Mouse (Mus musculus) embryonic facial prominence, embryonic 13.5 days (tissue): ENCODE measurements at regions not wholly inside any gene's neighbourhood (a gene's known extent, or its start where the extent isn't known, plus 50 kb on each side); places are given as distances from the start of the nearest gene placed in this dataset.

Source experiments
- ATAC-seq: fragments of 200-750 bp; cut with Nextera tagmentation; 2 replicates; pipeline ENCODE4 v1.8.0; 2017; ENCODE audit warnings: low read depth; ENCODE audit not compliant: insufficient number of reproducible peaks, insufficient read depth, low FRiP score, low TSS enrichment
- H3K27ac ChIP-seq: fragments of 300-500 bp; sonication (generic); 2 replicates; pipeline ENCODE4 v1.5.1; 2015; ENCODE audit warnings: moderate library complexity, mild to moderate bottlenecking, inconsistent platforms
- H3K27me3 ChIP-seq: fragments of 300-500 bp; sonication (generic); 2 replicates; pipeline ENCODE4 v1.6.1; 2015; ENCODE audit warnings: mild to moderate bottlenecking, inconsistent platforms
- H3K36me3 ChIP-seq: fragments of 300-500 bp; sonication (generic); 2 replicates; pipeline ENCODE4 v1.6.1; 2015; ENCODE audit warnings: mild to moderate bottlenecking, inconsistent platforms
- H3K4me1 ChIP-seq: fragments of 300-500 bp; sonication (generic); 2 replicates; pipeline ENCODE4 v1.6.1; 2015; ENCODE audit warnings: inconsistent platforms
- H3K4me2 ChIP-seq: fragments of 300-500 bp; sonication (generic); 2 replicates; pipeline ENCODE4 v1.6.1; 2015; ENCODE audit warnings: moderate library complexity, mild to moderate bottlenecking, inconsistent platforms
- H3K4me3 ChIP-seq: fragments of 300-500 bp; sonication (generic); 2 replicates; pipeline ENCODE4 v1.5.1; 2015; ENCODE audit warnings: mild to moderate bottlenecking, inconsistent platforms
- H3K9ac ChIP-seq: fragments of 300-500 bp; sonication (generic); 2 replicates; pipeline ENCODE4 v1.6.1; 2015; ENCODE audit warnings: mild to moderate bottlenecking, inconsistent platforms
- H3K9me3 ChIP-seq: fragments of 300-500 bp; sonication (generic); 2 replicates; pipeline ENCODE4 v1.6.1; 2016; ENCODE audit warnings: inconsistent platforms
- WGBS: fragments of 180-500 bp; shearing (Covaris S2); methylation state at CpG from one replicate; pipeline ENCODE4 v1.1.7; 2015; ENCODE audit warnings: mixed read lengths; 5-methylcytosine and 5-hydroxymethylcytosine counted together

- Histone ChIP-seq H3K36me3 (no peaks in the 10 kb centered on the region), H3K4me1 (no peaks in the 10 kb centered on the region), H3K27ac (no peak overlapping the region), H3K9me3 (no peaks in the 10 kb centered on the region), H3K4me2 (no peak overlapping the region), H3K9ac (no peak overlapping the region), H3K4me3 (no peak overlapping the region), H3K27me3 (no peaks in the 10 kb centered on the region)
- 50% methylated on average over 1 of the region's 1 CpGs for WGBS
- ATAC-seq = no peak
These were observed 223.8 kb downstream of the Irs2 start for GRCm38 (mm10) chr8:10784481-10784880.

GRCm38 (mm10) chr8:10781860-10782259, 226.4 kb downstream of the Irs2 start:
- no peak overlapping the region for H3K4me3 ChIP-seq
- ATAC-seq = no peak
- no peak overlapping the region for H3K4me2 ChIP-seq
- H3K9ac ChIP-seq = no peak overlapping the region
- H3K36me3 ChIP-seq = no peaks in the 10 kb centered on the region
- H3K27ac ChIP-seq = no peak overlapping the region
- 0 out of 2 replicates have a peak, but pooled peaks cover 4% of the 10 kb centered on the region for H3K9me3 ChIP-seq
- H3K4me1 ChIP-seq = no peaks in the 10 kb centered on the region
- WGBS = 96% methylated on average over 6 of the region's 6 CpGs
- no peaks in the 10 kb centered on the region for H3K27me3 ChIP-seq

- Histone ChIP-seq H3K27me3 (no peaks in the 10 kb centered on the region), H3K4me3 (no peak overlapping the region), H3K4me1 (no peaks in the 10 kb centered on the region), H3K4me2 (no peak overlapping the region), H3K36me3 (no peaks in the 10 kb centered on the region), H3K9ac (no peak overlapping the region), H3K9me3 (0 out of 2 replicates have a peak, but pooled peaks cover 4% of the 10 kb centered on the region), H3K27ac (no peak overlapping the region)
- no peak for ATAC-seq
- WGBS = 89% methylated on average over 7 of the region's 7 CpGs
These were observed 228.6 kb downstream of the Irs2 start for GRCm38 (mm10) chr8:10779636-10780035.

- no peak overlapping the region for H3K27ac ChIP-seq
- no peaks in the 10 kb centered on the region for H3K36me3 ChIP-seq
- 60% methylated on average over 8 of the region's 8 CpGs for WGBS
- no peak for ATAC-seq
- no peaks in the 10 kb centered on the region for H3K27me3 ChIP-seq
- no peak overlapping the region for H3K4me2 ChIP-seq
- 0 out of 2 replicates have a peak, but pooled peaks cover 4% of the 10 kb centered on the region for H3K9me3 ChIP-seq
- H3K9ac ChIP-seq = no peak overlapping the region
- H3K4me1 ChIP-seq = no peaks in the 10 kb centered on the region
- H3K4me3 ChIP-seq = no peak overlapping the region
These were observed 232.9 kb downstream of the Irs2 start for GRCm38 (mm10) chr8:10775202-10776010.

- no peaks in the 10 kb centered on the region for H3K36me3 ChIP-seq
- H3K4me2 ChIP-seq = no peak overlapping the region
These were observed 233.5 kb downstream of the Irs2 start for GRCm38 (mm10) chr8:10774778-10775177.

GRCm38 (mm10) chr8:10768181-10768580, 240.1 kb downstream of the Irs2 start:
- H3K27ac ChIP-seq = no peak overlapping the region
- H3K4me3 ChIP-seq = no peak overlapping the region
- no peaks in the 10 kb centered on the region for H3K9me3 ChIP-seq
- H3K4me2 ChIP-seq = no peak overlapping the region
- 81% methylated on average over 4 of the region's 4 CpGs for WGBS
- no peaks in the 10 kb centered on the region for H3K36me3 ChIP-seq
- 0 out of 2 replicates have a peak, but pooled peaks cover 3% of the 10 kb centered on the region for H3K27me3 ChIP-seq
- no peak for ATAC-seq
- H3K4me1 ChIP-seq = no peaks in the 10 kb centered on the region
- H3K9ac ChIP-seq = no peak overlapping the region

More at GRCm38 (mm10) chr8:10774778-10775177, 233.5 kb downstream of the Irs2 start:
- H3K27ac ChIP-seq = no peak overlapping the region
- 84% methylated on average over 3 of the region's 3 CpGs for WGBS
- 0 out of 2 replicates have a peak, but pooled peaks cover 4% of the 10 kb centered on the region for H3K9me3 ChIP-seq
- no peak for ATAC-seq
- H3K4me3 ChIP-seq = no peak overlapping the region
- no peaks in the 10 kb centered on the region for H3K27me3 ChIP-seq
- no peak overlapping the region for H3K9ac ChIP-seq
- H3K4me1 ChIP-seq = no peaks in the 10 kb centered on the region

GRCm38 (mm10) chr8:10763907-10764306, 244.4 kb downstream of the Irs2 start:
- H3K9me3 ChIP-seq = no peaks in the 10 kb centered on the region

GRCm38 (mm10) chr8:10761694-10762305, 246.5 kb downstream of the Irs2 start:
- H3K4me2 ChIP-seq = no peak overlapping the region
- H3K27me3 ChIP-seq = 0 out of 2 replicates have a peak, but pooled peaks cover 3% of the 10 kb centered on the region
- H3K9me3 ChIP-seq = no peaks in the 10 kb centered on the region
- no peak for ATAC-seq
- no peaks in the 10 kb centered on the region for H3K36me3 ChIP-seq
- WGBS = 47% methylated on average over 11 of the region's 11 CpGs
- peak overlapping the region; percentile 83; the same call in 1 of the 2 replicates for H3K27ac ChIP-seq
- H3K4me1 ChIP-seq = peaks cover 22% of the 10 kb centered on the region
- no peak overlapping the region for H3K9ac ChIP-seq
- no peak overlapping the region for H3K4me3 ChIP-seq

More at GRCm38 (mm10) chr8:10763907-10764306, 244.4 kb downstream of the Irs2 start:
- H3K4me1 ChIP-seq = peaks cover 22% of the 10 kb centered on the region
- no peak overlapping the region for H3K4me3 ChIP-seq
- 84% methylated on average over 2 of the region's 2 CpGs for WGBS
- no peak overlapping the region for H3K4me2 ChIP-seq
- no peak overlapping the region for H3K27ac ChIP-seq
- H3K27me3 ChIP-seq = 0 out of 2 replicates have a peak, but pooled peaks cover 3% of the 10 kb centered on the region
- no peak for ATAC-seq
- no peaks in the 10 kb centered on the region for H3K36me3 ChIP-seq
- H3K9ac ChIP-seq = no peak overlapping the region

GRCm38 (mm10) chr8:10760851-10761693, 247.2 kb downstream of the Irs2 start:
- ATAC-seq = peak; percentile 82
- Histone ChIP-seq H3K4me2 (peak overlapping the region; percentile 45), H3K36me3 (no peaks in the 10 kb centered on the region), H3K27me3 (0 out of 2 replicates have a peak, but pooled peaks cover 3% of the 10 kb centered on the region), H3K9ac (peak overlapping the region; percentile 56), H3K4me1 (peaks cover 22% of the 10 kb centered on the region), H3K27ac (peak overlapping the region; percentile 83), H3K9me3 (no peaks in the 10 kb centered on the region), H3K4me3 (no peak overlapping the region)
- WGBS = 11% methylated on average over 17 of the region's 17 CpGs

GRCm38 (mm10) chr8:10760231-10760630, 248.0 kb downstream of the Irs2 start:
- ATAC-seq = no peak
- no peak overlapping the region for H3K4me2 ChIP-seq
- 30% methylated on average over 6 of the region's 6 CpGs for WGBS
- peak overlapping the region; percentile 83 for H3K27ac ChIP-seq
- no peak overlapping the region for H3K4me3 ChIP-seq
- H3K27me3 ChIP-seq = 0 out of 2 replicates have a peak, but pooled peaks cover 3% of the 10 kb centered on the region
- no peaks in the 10 kb centered on the region for H3K9me3 ChIP-seq
- H3K4me1 ChIP-seq = peaks cover 22% of the 10 kb centered on the region
- H3K36me3 ChIP-seq = no peaks in the 10 kb centered on the region
- no peak overlapping the region for H3K9ac ChIP-seq

- Histone ChIP-seq H3K4me1 (peaks cover 22% of the 10 kb centered on the region), H3K27ac (no peak overlapping the region), H3K4me3 (no peak overlapping the region), H3K9me3 (no peaks in the 10 kb centered on the region), H3K4me2 (no peak overlapping the region), H3K9ac (no peak overlapping the region), H3K27me3 (no peaks in the 10 kb centered on the region), H3K36me3 (no peaks in the 10 kb centered on the region)
- 86% methylated on average over 4 of the region's 4 CpGs for WGBS
- ATAC-seq = no peak
These were observed 250.1 kb downstream of the Irs2 start for GRCm38 (mm10) chr8:10758151-10758550.
